Mouse (Mus musculus) limb, embryonic 10.5 days (tissue): ENCODE results near the gene Psmd12. TPM values are rescaled to one million over a fixed set of nuclear protein-coding genes. Genes with fewer than 3 reads are reported as not detected.
A peak's percentile ranks its signal among the peaks of the same experiment; 100 is the strongest.

Source experiments
- DNase-seq: peaks from one replicate; pipeline ENCODE4 v3.0.0-alpha.2; 2017; ENCODE audit warnings: low spot score
- H3K27ac ChIP-seq: fragments of 300-500 bp; sonication (generic); 2 replicates; pipeline ENCODE4 v1.5.1; 2016; ENCODE audit warnings: mild to moderate bottlenecking
- H3K27me3 ChIP-seq: fragments of 300-500 bp; sonication (generic); 2 replicates; pipeline ENCODE4 v1.6.1; 2016; ENCODE audit warnings: low read depth, mild to moderate bottlenecking; ENCODE audit not compliant: poor library complexity, severe bottlenecking
- H3K36me3 ChIP-seq: fragments of 300-500 bp; sonication (generic); 2 replicates; pipeline ENCODE4 v1.6.1; 2016; ENCODE audit warnings: mild to moderate bottlenecking, moderate library complexity
- H3K4me1 ChIP-seq: fragments of 300-500 bp; sonication (generic); 2 replicates; pipeline ENCODE4 v1.6.1; 2016
- H3K4me3 ChIP-seq: fragments of 300-500 bp; sonication (generic); 2 replicates; pipeline ENCODE4 v1.5.1; 2016; ENCODE audit warnings: mild to moderate bottlenecking, moderate library complexity
- H3K9me3 ChIP-seq: fragments of 300-500 bp; sonication (generic); replicated peaks from 2 replicates; pipeline ENCODE4 v1.6.1; 2016; ENCODE audit warnings: mild to moderate bottlenecking
- WGBS: fragments of 180-500 bp; shearing (Covaris S2); methylation state at CpG from one replicate; pipeline ENCODE4 v1.1.7; 2016; 5-methylcytosine and 5-hydroxymethylcytosine counted together
- polyA plus RNA-seq: library from polyadenylated mRNA; unstranded; fragments of >200 nt; fragmentation: Nextera tagmentation; extraction: Ambion mirVana; gene quantifications from 2 replicates; pipeline ENCODE4 v1.2.1, GENCODE M21; 2016

The Psmd12 gene
- polyA plus RNA-seq, 1 experiment from 2014 or later: 229 TPM

GRCm38 (mm10) chr11:107449169-107449910, 29.9 kb upstream of the Psmd12 start:
- Histone ChIP-seq H3K4me1 (peaks cover 12% of the 10 kb centered on the region), H3K27ac (0 out of 2 replicates have a peak overlapping the region, but pooled peaks have one; percentile 15), H3K36me3 (peaks cover 26% of the 10 kb centered on the region), H3K27me3 (no peaks in the 10 kb centered on the region), H3K4me3 (no peak overlapping the region), H3K9me3 (no peaks in the 10 kb centered on the region)
- 75% methylated on average over 17 of the region's 17 CpGs for WGBS
- DNase-seq: no peak

DNA sequence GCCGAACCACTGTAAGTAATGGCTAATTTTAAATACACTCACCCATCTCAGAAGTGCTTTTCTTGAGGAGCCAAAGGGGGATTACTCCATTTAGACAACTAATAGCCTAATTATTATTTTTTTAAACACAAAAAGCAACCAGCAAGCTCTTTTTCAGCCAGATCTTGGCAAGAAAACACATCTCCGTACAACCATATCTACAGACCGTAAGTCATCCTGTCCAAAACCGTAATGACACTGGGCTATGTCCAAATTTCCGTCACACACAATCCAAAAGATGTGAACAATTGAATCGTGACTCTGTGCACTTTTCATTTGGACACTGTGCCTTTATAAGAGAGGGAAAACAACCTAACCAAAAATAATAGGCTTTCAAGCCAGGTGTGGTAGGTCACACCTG, 29.2 kb upstream of the Psmd12 start:
- Histone ChIP-seq H3K27me3 (no peaks in the 10 kb centered on the region), H3K9me3 (no peaks in the 10 kb centered on the region), H3K27ac (no peak overlapping the region), H3K4me1 (peaks cover 12% of the 10 kb centered on the region), H3K36me3 (peaks cover 34% of the 10 kb centered on the region), H3K4me3 (no peak overlapping the region)
- WGBS: 93% methylated on average over 6 of the region's 6 CpGs
- DNase-seq: no peak

DNA sequence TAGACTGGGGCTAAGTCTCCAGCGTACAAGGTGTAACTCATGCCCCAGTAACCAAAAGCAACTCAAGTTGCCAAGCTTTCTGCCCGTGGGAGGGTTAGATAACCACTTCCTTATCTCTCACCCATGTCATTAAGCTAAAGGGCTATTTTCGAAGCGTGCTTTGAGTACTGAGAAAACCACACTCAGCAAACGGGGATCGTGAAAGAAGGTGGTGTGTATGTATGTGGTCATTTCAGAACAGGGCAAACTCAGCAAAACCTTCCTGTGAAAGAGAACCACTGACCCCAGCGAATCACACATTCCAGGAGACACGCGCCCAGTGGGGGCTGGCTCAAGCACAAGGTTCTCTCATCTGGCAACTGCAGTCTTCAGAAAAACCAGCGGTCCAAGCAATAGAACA, 28.2 kb upstream of the Psmd12 start:
- peaks cover 12% of the 10 kb centered on the region for H3K4me1 ChIP-seq
- 88% methylated on average over 10 of the region's 10 CpGs for WGBS
- H3K9me3 ChIP-seq: no peaks in the 10 kb centered on the region
- no peak overlapping the region for H3K27ac ChIP-seq
- H3K4me3 ChIP-seq: no peak overlapping the region
- DNase-seq: no peak
- H3K27me3 ChIP-seq: no peaks in the 10 kb centered on the region
- H3K36me3 ChIP-seq: peaks cover 39% of the 10 kb centered on the region

- H3K27ac ChIP-seq: no peak overlapping the region
- no peaks in the 10 kb centered on the region for H3K9me3 ChIP-seq
- DNase-seq: no peak
- no peak overlapping the region for H3K4me3 ChIP-seq
- 92% methylated on average over 7 of the region's 7 CpGs for whole genome bisulfite sequencing
- H3K4me1 ChIP-seq: peaks cover 12% of the 10 kb centered on the region
- no peaks in the 10 kb centered on the region for H3K27me3 ChIP-seq
- H3K36me3 ChIP-seq: peaks cover 48% of the 10 kb centered on the region
Measured at GRCm38 (mm10) chr11:107452053-107452452, 27.2 kb upstream of the Psmd12 start.

- Histone ChIP-seq H3K27ac (no peak overlapping the region), H3K4me3 (no peak overlapping the region), H3K36me3 (peaks cover 57% of the 10 kb centered on the region), H3K27me3 (no peaks in the 10 kb centered on the region), H3K9me3 (no peaks in the 10 kb centered on the region), H3K4me1 (no peaks in the 10 kb centered on the region; the same call in 1 of the 2 replicates)
- no peak for DNase-seq
- WGBS: 62% methylated on average over 19 of the region's 19 CpGs
Measured at GRCm38 (mm10) chr11:107454546-107455462, 24.5 kb upstream of the Psmd12 start.

DNA sequence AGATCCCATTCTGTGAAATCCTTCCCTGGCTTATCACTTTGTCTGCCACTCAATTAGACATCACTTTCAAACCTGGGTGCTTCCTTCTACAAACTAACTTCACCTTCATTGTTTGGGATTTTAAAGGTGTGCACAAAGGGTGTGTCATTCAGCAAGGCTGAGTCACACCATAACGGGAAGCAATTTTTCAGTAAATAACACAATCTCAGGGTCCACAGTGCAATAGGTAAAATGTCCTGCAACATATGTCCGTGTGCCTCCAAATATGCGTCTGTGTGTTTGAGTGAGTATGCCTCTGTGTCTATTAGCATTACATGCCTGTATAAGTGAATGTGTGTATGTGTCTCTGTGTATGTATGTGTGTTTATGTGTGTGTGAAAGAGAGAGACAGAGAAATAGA, 22.0 kb upstream of the Psmd12 start:
- no peak for DNase-seq
- Histone ChIP-seq H3K4me3 (no peak overlapping the region), H3K9me3 (no peaks in the 10 kb centered on the region), H3K27me3 (no peaks in the 10 kb centered on the region), H3K4me1 (no peaks in the 10 kb centered on the region; the same call in 1 of the 2 replicates), H3K36me3 (peaks cover 62% of the 10 kb centered on the region), H3K27ac (no peak overlapping the region)
- 93% methylated on average over 3 of the region's 3 CpGs for WGBS

GRCm38 (mm10) chr11:107458286-107458685, 21.0 kb upstream of the Psmd12 start:
- 84% methylated on average over 12 of the region's 12 CpGs for WGBS
- Histone ChIP-seq H3K36me3 (peaks cover 65% of the 10 kb centered on the region), H3K4me3 (no peak overlapping the region), H3K4me1 (no peaks in the 10 kb centered on the region; the same call in 1 of the 2 replicates), H3K27me3 (no peaks in the 10 kb centered on the region), H3K27ac (no peak overlapping the region), H3K9me3 (no peaks in the 10 kb centered on the region)
- no peak for DNase-seq

DNA sequence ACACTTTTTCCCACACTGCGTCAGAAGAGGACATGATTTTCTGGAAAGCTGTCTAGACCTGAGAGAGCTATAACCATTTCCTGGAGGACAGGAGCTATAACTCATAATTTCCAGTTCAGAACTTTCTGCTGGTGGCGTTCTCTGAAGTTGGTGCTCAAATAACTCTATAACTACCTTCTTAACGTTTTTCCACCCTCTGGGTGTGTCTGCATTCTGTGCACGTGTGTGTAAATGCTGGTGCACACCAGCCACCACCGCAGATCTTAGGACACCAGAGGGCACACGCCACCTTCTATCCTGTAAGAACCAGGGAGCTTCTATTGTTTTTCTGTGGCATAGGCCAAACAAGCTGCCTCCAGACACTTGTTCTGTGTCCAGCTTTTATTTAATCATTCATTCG, 20.3 kb upstream of the Psmd12 start:
- Histone ChIP-seq H3K4me3 (no peak overlapping the region), H3K36me3 (peaks cover 65% of the 10 kb centered on the region), H3K9me3 (no peaks in the 10 kb centered on the region), H3K27ac (no peak overlapping the region), H3K4me1 (no peaks in the 10 kb centered on the region; the same call in 1 of the 2 replicates), H3K27me3 (no peaks in the 10 kb centered on the region)
- WGBS: 91% methylated on average over 7 of the region's 7 CpGs
- DNase-seq: no peak

- no peaks in the 10 kb centered on the region for H3K9me3 ChIP-seq
- DNase-seq: no peak
- no peaks in the 10 kb centered on the region for H3K4me1 ChIP-seq
- H3K36me3 ChIP-seq: peaks cover 60% of the 10 kb centered on the region
- WGBS: 90% methylated on average over 7 of the region's 7 CpGs
- H3K4me3 ChIP-seq: no peak overlapping the region
- H3K27ac ChIP-seq: no peak overlapping the region
- H3K27me3 ChIP-seq: no peaks in the 10 kb centered on the region
Measured at GRCm38 (mm10) chr11:107459828-107460227, 19.5 kb upstream of the Psmd12 start.

GRCm38 (mm10) chr11:107462478-107462877, 16.8 kb upstream of the Psmd12 start:
- WGBS: 90% methylated on average over 3 of the region's 3 CpGs
- H3K27ac ChIP-seq: no peak overlapping the region
- H3K9me3 ChIP-seq: no peaks in the 10 kb centered on the region
- peaks cover 6% of the 10 kb centered on the region for H3K4me1 ChIP-seq
- H3K36me3 ChIP-seq: peaks cover 47% of the 10 kb centered on the region
- no peak for DNase-seq
- H3K27me3 ChIP-seq: no peaks in the 10 kb centered on the region
- H3K4me3 ChIP-seq: no peak overlapping the region

DNA sequence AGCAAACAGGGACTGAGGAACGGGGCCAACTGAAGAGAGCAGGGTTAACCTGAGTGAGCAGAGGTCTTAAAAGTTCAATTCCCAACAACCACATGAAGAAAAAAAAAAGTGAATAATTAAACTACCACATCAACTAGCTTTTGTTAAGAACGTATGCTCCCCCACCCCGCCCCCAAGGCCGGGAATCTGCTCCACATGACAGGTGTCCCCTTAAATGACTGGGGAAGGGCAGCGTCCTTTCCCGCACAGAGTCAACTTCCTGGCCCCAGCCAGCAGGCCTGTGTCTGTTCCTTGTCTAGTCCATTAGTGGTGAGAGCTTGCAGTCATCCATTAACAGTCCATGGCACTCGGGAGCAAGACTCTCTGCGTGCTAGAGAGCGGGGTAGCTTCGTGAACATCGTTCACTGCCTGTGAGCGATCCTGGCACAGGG, 16.0 kb upstream of the Psmd12 start:
- 89% methylated on average over 12 of the region's 12 CpGs for WGBS
- Histone ChIP-seq H3K9me3 (no peaks in the 10 kb centered on the region), H3K4me3 (no peak overlapping the region), H3K27ac (no peak overlapping the region), H3K4me1 (peaks cover 11% of the 10 kb centered on the region), H3K36me3 (peaks cover 44% of the 10 kb centered on the region), H3K27me3 (no peaks in the 10 kb centered on the region)
- DNase-seq: no peak

DNA sequence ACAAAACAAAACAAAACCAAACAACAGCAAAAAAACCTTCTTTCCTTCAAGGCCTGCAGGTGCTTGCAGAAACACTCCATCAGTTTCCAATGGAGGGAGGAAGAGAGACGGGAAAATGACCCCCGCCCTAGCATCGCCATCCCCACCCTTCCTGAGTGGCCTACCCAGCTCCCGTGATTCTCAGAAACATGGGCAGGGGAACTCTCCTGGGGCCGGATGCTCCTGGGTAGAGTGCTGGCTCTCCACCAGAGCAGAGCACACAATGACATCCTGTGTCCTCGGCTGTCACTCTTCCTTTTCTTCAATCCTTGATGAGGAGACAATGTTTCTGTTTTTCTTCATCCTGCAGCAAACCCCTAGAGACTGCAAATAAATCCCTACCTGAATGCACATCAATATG, 15.1 kb upstream of the Psmd12 start:
- Histone ChIP-seq H3K9me3 (no peaks in the 10 kb centered on the region), H3K27me3 (no peaks in the 10 kb centered on the region), H3K27ac (no peak overlapping the region), H3K36me3 (peaks cover 41% of the 10 kb centered on the region), H3K4me3 (no peak overlapping the region), H3K4me1 (peaks cover 19% of the 10 kb centered on the region)
- WGBS: 75% methylated on average over 6 of the region's 6 CpGs
- no peak for DNase-seq

GRCm38 (mm10) chr11:107465041-107465440, 14.2 kb upstream of the Psmd12 start:
- WGBS: 94% methylated on average over 4 of the region's 4 CpGs
- Histone ChIP-seq H3K4me3 (no peak overlapping the region), H3K27ac (no peak overlapping the region), H3K4me1 (peaks cover 25% of the 10 kb centered on the region), H3K36me3 (peaks cover 38% of the 10 kb centered on the region), H3K27me3 (no peaks in the 10 kb centered on the region), H3K9me3 (no peaks in the 10 kb centered on the region)
- DNase-seq: no peak
